Mouse (Mus musculus) liver, embryonic 15.5 days (tissue): ENCODE measurements around the gene Plxna1. TPM values are rescaled to one million over a fixed set of nuclear protein-coding genes. Genes with fewer than 3 reads are reported as not detected.

ENCODE experiments used
- ATAC-seq: fragments of 200-750 bp; cut with Nextera tagmentation; 2 replicates; pipeline ENCODE4 v1.8.0; 2017; ENCODE audit warnings: moderate number of reproducible peaks, mild to moderate bottlenecking, moderate library complexity; ENCODE audit not compliant: insufficient read depth
- H3K27ac ChIP-seq: fragments of 300-500 bp; sonication (generic); replicated peaks from 2 replicates; pipeline ENCODE4 v1.5.1; 2015; ENCODE audit warnings: mild to moderate bottlenecking, inconsistent platforms
- H3K27me3 ChIP-seq: fragments of 300-500 bp; sonication (generic); 2 replicates; pipeline ENCODE4 v1.6.1; 2015; ENCODE audit warnings: mild to moderate bottlenecking, inconsistent platforms
- H3K36me3 ChIP-seq: fragments of 300-500 bp; sonication (generic); replicated peaks from 2 replicates; pipeline ENCODE4 v1.6.1; 2015; ENCODE audit warnings: moderate library complexity, mild to moderate bottlenecking, inconsistent platforms
- H3K4me1 ChIP-seq: fragments of 300-500 bp; sonication (generic); replicated peaks from 2 replicates; pipeline ENCODE4 v1.6.1; 2015; ENCODE audit warnings: inconsistent platforms
- H3K4me2 ChIP-seq: fragments of 300-500 bp; sonication (generic); 2 replicates; pipeline ENCODE4 v1.6.1; 2015; ENCODE audit warnings: moderate library complexity, mild to moderate bottlenecking, inconsistent platforms
- H3K4me3 ChIP-seq: fragments of 300-500 bp; sonication (generic); replicated peaks from 2 replicates; pipeline ENCODE4 v1.5.1; 2015; ENCODE audit warnings: mild to moderate bottlenecking, inconsistent platforms
- H3K9ac ChIP-seq: fragments of 300-500 bp; sonication (generic); 2 replicates; pipeline ENCODE4 v1.6.1; 2015; ENCODE audit warnings: moderate library complexity, mild to moderate bottlenecking, inconsistent platforms
- H3K9me3 ChIP-seq: fragments of 300-500 bp; sonication (generic); replicated peaks from 2 replicates; pipeline ENCODE4 v1.6.1; 2016; ENCODE audit warnings: inconsistent platforms
- WGBS: fragments of 180-500 bp; shearing (Covaris S2); methylation state at CpG from one replicate; pipeline ENCODE4 v1.1.7; 2015; ENCODE audit warnings: mixed read lengths; ENCODE audit not compliant: insufficient replicate concordance; 5-methylcytosine and 5-hydroxymethylcytosine counted together
- polyA plus RNA-seq: library from polyadenylated mRNA; unstranded; fragments of >200 nt; fragmentation: Nextera tagmentation; extraction: Ambion mirVana; gene quantifications from 2 replicates; pipeline ENCODE4 v1.2.1, GENCODE M21; 2015

The Plxna1 gene
- polyA plus RNA-seq, 1 experiment from 2014 or later, result 1.8 TPM

GRCm38 (mm10) chr6:89360709-89361417 lies 1.6 kb downstream of the Plxna1 start:
- Histone ChIP-seq H3K27ac (no peak overlapping the region), H3K4me2 (peak overlapping the region; percentile 89), H3K4me3 (peak overlapping the region; percentile 67), H3K9ac (0 out of 2 replicates have a peak overlapping the region, but pooled peaks have one; percentile 4), H3K36me3 (no peaks in the 10 kb centered on the region), H3K9me3 (no peaks in the 10 kb centered on the region), H3K27me3 (peaks cover 45% of the 10 kb centered on the region), H3K4me1 (peaks cover 36% of the 10 kb centered on the region)
- ATAC-seq, result no peak
- 44% methylated on average over 8 of the region's 8 CpGs for WGBS

- Histone ChIP-seq H3K27ac (no peak overlapping the region), H3K36me3 (no peaks in the 10 kb centered on the region), H3K9me3 (no peaks in the 10 kb centered on the region), H3K4me2 (0 out of 2 replicates have a peak overlapping the region, but pooled peaks have one; percentile 89), H3K4me3 (no peak overlapping the region), H3K4me1 (peaks cover 36% of the 10 kb centered on the region), H3K9ac (no peak overlapping the region), H3K27me3 (peaks cover 45% of the 10 kb centered on the region)
- 60% methylated on average over 20 of the region's 20 CpGs for WGBS
- ATAC-seq, result no peak
These were observed 2.4 kb downstream of the Plxna1 start for GRCm38 (mm10) chr6:89359771-89360708.

- Histone ChIP-seq H3K4me1 (peaks cover 36% of the 10 kb centered on the region), H3K4me3 (no peak overlapping the region), H3K36me3 (no peaks in the 10 kb centered on the region), H3K9ac (no peak overlapping the region), H3K27ac (no peak overlapping the region), H3K27me3 (peaks cover 44% of the 10 kb centered on the region), H3K4me2 (no peak overlapping the region), H3K9me3 (no peaks in the 10 kb centered on the region)
- ATAC-seq, result no peak
- WGBS, result 64% methylated on average over 3 of the region's 3 CpGs
These were observed 3.2 kb downstream of the Plxna1 start for GRCm38 (mm10) chr6:89359192-89359591.

- no peak overlapping the region for H3K4me2 ChIP-seq
- H3K27ac ChIP-seq, result no peak overlapping the region
- H3K27me3 ChIP-seq, result peaks cover 9% of the 10 kb centered on the region; the same call in 1 of the 2 replicates
- ATAC-seq, result no peak
- H3K9me3 ChIP-seq, result no peaks in the 10 kb centered on the region
- H3K9ac ChIP-seq, result no peak overlapping the region
- no peaks in the 10 kb centered on the region for H3K36me3 ChIP-seq
- H3K4me3 ChIP-seq, result no peak overlapping the region
- H3K4me1 ChIP-seq, result peaks cover 13% of the 10 kb centered on the region
- WGBS, result 61% methylated on average over 7 of the region's 7 CpGs
These were observed 6.8 kb downstream of the Plxna1 start for GRCm38 (mm10) chr6:89355661-89356060.

GRCm38 (mm10) chr6:89354726-89355125 lies 7.7 kb downstream of the Plxna1 start:
- Histone ChIP-seq H3K36me3 (no peaks in the 10 kb centered on the region), H3K27ac (no peak overlapping the region), H3K4me3 (no peak overlapping the region), H3K4me2 (no peak overlapping the region), H3K9me3 (no peaks in the 10 kb centered on the region), H3K9ac (no peak overlapping the region), H3K27me3 (no peaks in the 10 kb centered on the region; the same call in 1 of the 2 replicates), H3K4me1 (peaks cover 6% of the 10 kb centered on the region)
- ATAC-seq, result no peak
- WGBS, result 72% methylated on average over 12 of the region's 12 CpGs

- Histone ChIP-seq H3K4me3 (no peak overlapping the region), H3K4me2 (no peak overlapping the region), H3K36me3 (no peaks in the 10 kb centered on the region), H3K27ac (no peak overlapping the region), H3K9ac (no peak overlapping the region), H3K27me3 (no peaks in the 10 kb centered on the region), H3K9me3 (no peaks in the 10 kb centered on the region), H3K4me1 (peaks cover 3% of the 10 kb centered on the region; the same call in 1 of the 2 replicates)
- whole genome bisulfite sequencing, result 59% methylated on average over 5 of the region's 5 CpGs
- ATAC-seq, result no peak
These were observed 8.3 kb downstream of the Plxna1 start for GRCm38 (mm10) chr6:89354076-89354475.

- Histone ChIP-seq H3K27ac (no peak overlapping the region), H3K27me3 (no peaks in the 10 kb centered on the region), H3K9me3 (no peaks in the 10 kb centered on the region), H3K4me1 (0 out of 2 replicates have a peak, but pooled peaks cover 3% of the 10 kb centered on the region), H3K9ac (no peak overlapping the region), H3K36me3 (no peaks in the 10 kb centered on the region), H3K4me2 (no peak overlapping the region), H3K4me3 (no peak overlapping the region)
- ATAC-seq, result no peak
- WGBS, result 69% methylated on average over 8 of the region's 8 CpGs
These were observed 9.3 kb downstream of the Plxna1 start for GRCm38 (mm10) chr6:89353101-89353500.

- no peak overlapping the region for H3K4me3 ChIP-seq
- H3K36me3 ChIP-seq, result no peaks in the 10 kb centered on the region
- no peaks in the 10 kb centered on the region for H3K9me3 ChIP-seq
- no peaks in the 10 kb centered on the region for H3K27me3 ChIP-seq
- ATAC-seq, result no peak; the same call in 1 of the 2 replicates
- H3K9ac ChIP-seq, result no peak overlapping the region
- no peak overlapping the region for H3K27ac ChIP-seq
- H3K4me1 ChIP-seq, result 0 out of 2 replicates have a peak, but pooled peaks cover 3% of the 10 kb centered on the region
- H3K4me2 ChIP-seq, result no peak overlapping the region
- 67% methylated on average over 5 of the region's 5 CpGs for WGBS
These were observed 10.8 kb downstream of the Plxna1 start for GRCm38 (mm10) chr6:89351441-89352137.

GRCm38 (mm10) chr6:89350520-89350919 lies 11.9 kb downstream of the Plxna1 start:
- no peak overlapping the region for H3K4me2 ChIP-seq
- no peaks in the 10 kb centered on the region for H3K27me3 ChIP-seq
- ATAC-seq, result no peak
- no peaks in the 10 kb centered on the region for H3K36me3 ChIP-seq
- H3K4me1 ChIP-seq, result 0 out of 2 replicates have a peak, but pooled peaks cover 6% of the 10 kb centered on the region
- no peak overlapping the region for H3K9ac ChIP-seq
- H3K27ac ChIP-seq, result no peak overlapping the region
- no peaks in the 10 kb centered on the region for H3K9me3 ChIP-seq
- WGBS, result 66% methylated on average over 2 of the region's 2 CpGs
- H3K4me3 ChIP-seq, result no peak overlapping the region

- Histone ChIP-seq H3K27ac (no peak overlapping the region), H3K27me3 (no peaks in the 10 kb centered on the region), H3K4me2 (no peak overlapping the region), H3K4me1 (peaks cover 9% of the 10 kb centered on the region; the same call in 1 of the 2 replicates), H3K9ac (no peak overlapping the region), H3K9me3 (no peaks in the 10 kb centered on the region), H3K4me3 (no peak overlapping the region), H3K36me3 (no peaks in the 10 kb centered on the region)
- 25% methylated on average over 1 of the region's 1 CpGs for WGBS
- ATAC-seq, result no peak
These were observed 12.3 kb downstream of the Plxna1 start for GRCm38 (mm10) chr6:89350037-89350515.
